Mouse (Mus musculus): ENCODE results near the gene Hspa8. TPM values are rescaled to one million over a fixed set of nuclear protein-coding genes. Genes with fewer than 3 reads are reported as not detected.

The Hspa8 gene
- total RNA-seq, 2 experiments from 2014 or later: 2,321 to 2,378 TPM

DNA sequence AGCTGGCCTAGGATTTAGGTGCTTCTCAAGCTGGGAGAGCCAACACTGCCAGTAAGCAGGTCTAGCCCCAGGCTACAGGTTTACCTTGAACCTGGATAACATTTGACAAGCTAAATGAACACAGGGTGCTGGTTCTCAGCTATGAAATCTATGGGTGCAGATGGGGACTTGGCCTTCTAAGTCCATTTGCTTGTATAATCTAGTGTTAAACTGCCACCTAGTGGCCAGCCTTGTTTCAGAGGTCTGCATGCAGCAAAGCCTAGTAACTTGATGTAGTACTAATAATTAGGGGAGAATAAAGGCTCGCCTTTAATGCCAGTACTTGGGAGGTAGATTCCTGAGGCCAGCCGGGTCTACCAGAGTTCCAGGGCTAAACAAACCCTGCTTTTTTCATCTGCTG lies 4.5 kb downstream of the Hspa8 start:
- TF ChIP-seq CTCF (IDR thresholded peaks at IDR 0.05): peak; percentile 62
- peak; percentile 54 to 59 for DNase-seq (ENCODE audit: extremely low spot score in 1 of 2, low spot score in 2 of 2)
- peak overlapping the region; percentile 23; the same call in 1 of the 2 replicates for H3K4me3 ChIP-seq
- no peak overlapping the region for H3K27ac ChIP-seq
- intact Hi-C loops (cut with DNase I): no loop called here

DNA sequence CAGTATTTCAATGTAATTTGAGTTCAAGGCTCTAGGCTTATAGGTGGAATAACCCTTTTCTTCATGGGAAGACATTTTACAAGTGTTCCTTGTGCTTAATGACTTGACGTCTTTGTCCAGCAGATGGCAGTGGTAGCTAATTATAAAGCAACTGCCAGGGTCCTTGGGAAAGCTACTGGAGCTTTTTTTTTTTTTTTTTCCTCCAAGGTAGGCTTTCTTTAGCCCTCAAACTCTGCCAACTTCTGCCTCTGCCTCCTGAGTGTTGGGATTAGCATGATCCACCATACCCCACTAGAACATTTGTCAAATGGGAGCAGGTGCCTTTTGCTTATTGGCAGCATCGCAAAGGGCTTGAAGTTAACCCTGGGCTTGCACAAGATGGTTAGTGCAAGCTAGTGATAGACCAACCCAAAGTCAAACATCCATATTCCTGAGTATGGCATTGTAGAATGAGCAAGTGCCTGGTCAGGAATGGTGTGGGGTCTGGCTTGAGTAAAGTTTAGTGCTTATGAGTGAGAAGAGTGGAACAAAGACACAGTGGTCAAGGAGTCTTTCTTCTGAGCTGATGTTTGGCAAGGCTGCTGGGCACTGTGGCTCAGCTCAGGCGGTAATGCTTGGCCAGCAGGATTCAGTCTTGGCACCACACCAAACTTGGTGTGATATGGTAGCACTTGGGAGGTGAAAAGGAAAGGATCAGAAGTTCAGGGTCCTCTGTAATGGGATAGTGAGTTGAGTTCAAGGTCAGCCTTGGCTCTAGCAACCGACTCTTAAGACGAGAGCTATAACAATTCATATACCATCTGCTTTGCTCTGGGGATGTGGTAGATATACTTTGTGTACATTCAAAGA lies 5.9 kb downstream of the Hspa8 start:
- intact Hi-C loops (cut with DNase I): no loop called here
- TF ChIP-seq CTCF (IDR thresholded peaks at IDR 0.05): peak; percentile 41
- no peak overlapping the region for H3K4me3 ChIP-seq
- no peak overlapping the region for H3K27ac ChIP-seq
- no peak for DNase-seq (ENCODE audit: extremely low spot score in 1 of 2, low spot score in 2 of 2)

DNA sequence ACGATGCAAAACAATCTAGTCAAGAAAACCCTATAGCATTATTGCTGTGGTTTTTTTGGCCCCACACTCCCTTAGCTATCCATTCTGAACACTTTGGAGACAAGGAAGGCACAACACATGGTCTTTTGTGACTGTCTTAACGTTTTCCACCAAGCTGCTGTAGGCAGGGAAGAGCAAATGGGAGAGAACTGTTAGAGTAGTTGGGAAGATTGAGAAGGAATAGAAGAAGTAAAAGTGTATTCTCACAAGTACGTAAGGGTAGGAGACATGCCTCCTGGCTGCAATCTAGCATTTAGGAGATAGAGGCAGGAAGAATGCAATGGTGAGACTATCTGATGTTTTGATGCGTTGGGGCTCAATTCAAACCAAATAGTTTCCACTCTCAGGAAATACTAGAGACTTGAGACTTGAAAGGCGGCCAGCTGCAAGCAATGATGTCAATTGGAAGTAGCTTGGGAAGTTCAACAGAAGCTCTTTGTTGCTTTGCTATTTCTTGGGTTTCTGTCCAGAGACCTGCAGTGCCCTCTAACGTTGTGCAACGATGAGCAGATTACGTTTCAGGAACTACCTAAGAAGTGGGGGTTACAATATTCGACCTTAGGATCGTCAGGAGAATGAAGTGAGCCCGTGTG lies 6.6 kb downstream of the Hspa8 start:
- DNase-seq (ENCODE audit: extremely low spot score in 1 of 2, low spot score in 2 of 2): no peak
- Histone ChIP-seq H3K4me3 (no peak overlapping the region), H3K27ac (no peak overlapping the region)
- intact Hi-C loops (cut with DNase I): no loop called here
- TF ChIP-seq CTCF (IDR thresholded peaks at IDR 0.05): no peak; the same call in 1 of the 2 replicates

DNA sequence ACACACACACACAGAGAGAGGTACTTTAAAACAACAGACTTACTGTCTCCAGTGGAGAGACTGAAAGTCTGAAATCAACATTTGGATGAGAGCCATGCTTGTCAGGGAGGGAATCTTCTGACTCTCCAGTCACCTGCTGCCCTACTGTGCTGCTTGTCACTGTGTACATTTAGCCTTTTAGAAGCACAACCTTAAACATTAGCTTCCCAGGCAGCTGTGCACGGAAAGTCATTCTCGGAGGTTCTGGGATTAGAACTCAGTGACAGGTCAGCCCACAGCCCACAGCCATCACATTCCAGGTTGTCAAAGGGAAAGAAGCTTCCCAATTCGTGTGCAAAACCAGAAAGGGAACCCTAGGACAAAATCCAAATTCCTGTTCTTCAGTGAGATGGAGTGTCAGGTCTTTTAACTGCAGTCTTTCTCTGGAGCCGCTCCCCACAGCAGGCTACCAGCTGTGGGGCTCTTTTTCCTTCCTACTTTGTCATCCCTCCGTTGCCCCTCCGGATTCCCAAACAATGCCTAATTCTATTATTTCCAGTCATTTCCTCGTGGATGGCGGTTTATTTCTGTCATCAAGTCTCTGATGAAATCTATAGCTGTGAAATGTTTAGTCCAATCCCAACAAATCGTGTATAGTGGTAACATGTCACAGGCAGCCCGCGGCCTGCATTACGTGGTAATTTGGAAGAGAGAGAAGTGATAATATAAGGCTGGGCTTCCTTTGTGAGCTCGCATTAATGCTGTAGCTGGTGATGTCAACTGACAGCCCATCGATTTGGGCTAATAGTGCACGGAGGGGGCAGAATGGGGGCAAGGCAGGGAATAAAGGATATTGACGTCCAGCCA lies 7.5 kb downstream of the Hspa8 start:
- H3K4me3 ChIP-seq: no peak overlapping the region
- no peak for TF ChIP-seq CTCF (IDR thresholded peaks at IDR 0.05)
- H3K27ac ChIP-seq: no peak overlapping the region
- no peak for DNase-seq (ENCODE audit: extremely low spot score in 1 of 2, low spot score in 2 of 2)
- intact Hi-C loops (cut with DNase I): no loop called here

DNA sequence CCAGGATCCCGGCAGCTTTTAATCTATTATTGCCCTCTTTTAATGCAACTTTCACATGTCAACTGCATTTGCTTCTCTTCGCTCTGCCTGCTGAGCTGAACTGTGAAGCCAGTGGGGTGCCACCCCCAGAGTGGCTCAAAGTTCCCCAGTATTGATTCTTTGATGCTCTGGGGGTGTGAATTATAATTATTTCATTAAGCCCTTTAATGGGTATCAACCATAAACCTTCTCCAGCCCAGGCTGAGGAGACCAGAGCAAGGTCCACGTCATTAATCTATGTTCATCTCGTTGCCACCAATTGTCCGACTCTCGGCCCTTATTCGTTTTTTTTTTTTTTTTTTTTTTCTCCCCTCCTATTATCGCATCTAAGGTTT lies 8.1 kb downstream of the Hspa8 start:
- no peak for TF ChIP-seq CTCF (IDR thresholded peaks at IDR 0.05)
- intact Hi-C loops (cut with DNase I): no loop called here
- no peak overlapping the region for H3K27ac ChIP-seq

DNA sequence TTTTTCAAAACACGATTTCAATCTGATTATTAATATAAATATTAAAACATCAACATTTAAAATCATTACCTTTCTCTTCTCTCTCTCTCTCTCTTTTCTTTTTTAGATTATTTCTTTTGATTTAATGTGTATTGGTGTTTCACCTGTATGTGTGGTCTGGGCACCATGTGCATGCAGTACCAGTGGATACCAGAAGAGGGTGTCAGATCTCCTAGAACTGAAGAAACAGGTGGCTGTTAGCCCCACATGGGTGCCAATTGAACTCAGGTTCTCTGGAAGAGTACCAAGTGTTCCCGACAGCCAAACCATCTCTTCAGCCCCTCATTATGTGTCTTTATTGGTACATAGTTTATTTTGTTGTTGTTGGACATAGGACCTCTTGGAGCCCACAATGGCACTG lies 11.1 kb downstream of the Hspa8 start:
- H3K4me3 ChIP-seq: no peak overlapping the region
- no peak for DNase-seq (ENCODE audit: extremely low spot score in 1 of 2, low spot score in 2 of 2)
- intact Hi-C loops (cut with DNase I): no loop called here
- TF ChIP-seq CTCF (IDR thresholded peaks at IDR 0.05): peak; percentile 49
- no peak overlapping the region for H3K27ac ChIP-seq

More for the DNA sequence above, 8.1 kb downstream of the Hspa8 start:
- DNase-seq (ENCODE audit: extremely low spot score in 1 of 2, low spot score in 2 of 2): no peak
- H3K4me3 ChIP-seq: no peak overlapping the region

DNA sequence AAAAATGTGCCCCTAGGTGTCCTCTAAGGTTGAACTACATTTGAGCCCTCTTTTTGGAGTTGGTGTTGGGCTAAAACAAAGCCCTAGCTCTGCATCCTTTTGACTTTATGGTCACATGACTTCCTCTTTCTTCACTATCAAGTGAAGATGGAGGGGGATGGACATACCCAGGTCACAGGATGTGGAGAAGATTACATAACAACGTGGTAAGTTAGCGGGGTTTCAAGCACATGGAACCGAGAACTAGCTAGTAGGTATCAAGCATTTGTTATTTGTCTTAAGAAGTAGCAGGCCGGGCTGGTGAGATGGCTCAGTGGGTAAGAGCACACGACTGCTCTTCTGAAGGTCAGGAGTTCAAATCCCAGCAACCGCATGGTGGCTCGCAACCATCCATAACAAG lies 13.3 kb downstream of the Hspa8 start:
- no peak for DNase-seq (ENCODE audit: extremely low spot score in 1 of 2, low spot score in 2 of 2)
- intact Hi-C loops (cut with DNase I): no loop called here
- TF ChIP-seq CTCF (IDR thresholded peaks at IDR 0.05): no peak
- Histone ChIP-seq H3K27ac (no peak overlapping the region), H3K4me3 (no peak overlapping the region)

DNA sequence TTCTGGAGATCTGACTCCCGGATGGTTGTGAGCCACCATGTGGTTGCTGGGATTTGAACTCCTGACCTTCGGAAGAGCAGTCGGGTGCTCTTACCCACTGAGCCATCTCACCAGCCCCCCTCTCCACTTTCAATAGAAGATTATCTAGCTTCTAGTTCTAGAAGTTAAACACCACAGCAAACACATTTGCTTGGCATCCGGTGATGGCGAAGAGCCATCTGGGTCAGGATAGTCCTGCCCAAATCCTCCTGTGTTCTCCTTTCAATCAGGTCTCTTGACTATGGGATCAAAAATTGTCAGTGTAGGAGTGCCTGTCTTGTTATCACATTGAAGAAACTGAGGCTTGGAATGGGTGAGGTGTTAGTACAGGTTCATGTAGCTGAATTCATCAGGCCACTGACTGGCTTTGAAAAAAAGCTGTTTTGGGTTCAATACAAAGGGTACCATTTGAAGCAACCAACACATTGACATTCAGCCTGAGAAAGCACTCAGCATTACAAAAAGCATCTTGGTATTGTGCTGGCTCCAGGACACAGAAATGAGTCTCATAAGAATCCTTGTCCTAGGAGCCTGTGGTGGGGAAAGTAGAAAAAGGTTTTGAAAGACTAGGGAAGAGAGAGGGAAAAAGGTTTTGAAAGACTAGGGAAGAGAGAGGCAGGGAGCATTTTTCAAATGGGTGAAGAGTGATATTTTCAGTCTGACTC lies 16.7 kb downstream of the Hspa8 start:
- intact Hi-C loops (cut with DNase I): no loop called here
- no peak for TF ChIP-seq CTCF (IDR thresholded peaks at IDR 0.05)
- Histone ChIP-seq H3K27ac (peak overlapping the region; percentile 13; the same call in 1 of the 2 replicates), H3K4me3 (no peak overlapping the region)
- no peak for DNase-seq (ENCODE audit: extremely low spot score in 1 of 2, low spot score in 2 of 2)

DNA sequence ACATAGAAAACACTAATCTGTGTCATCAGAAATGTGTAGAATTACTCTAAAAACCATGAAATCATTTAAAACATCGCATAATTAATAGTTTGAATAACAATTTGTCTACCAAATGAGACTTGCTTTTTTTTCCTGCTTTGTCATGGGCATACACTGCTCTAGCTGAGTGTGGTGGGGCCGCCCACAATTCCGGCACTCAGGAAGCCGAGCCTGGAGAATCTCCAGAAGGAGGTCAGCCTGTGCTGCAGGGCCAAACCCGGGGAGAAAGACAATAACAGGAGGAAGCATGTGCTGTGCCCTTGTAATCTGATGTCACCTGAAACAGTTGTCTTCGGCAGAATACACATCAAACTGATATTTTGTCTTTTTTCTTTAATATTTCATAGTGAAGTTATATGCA lies 24.8 kb downstream of the Hspa8 start:
- no peak overlapping the region for H3K27ac ChIP-seq
- intact Hi-C loops (cut with DNase I): no loop called here
- DNase-seq (ENCODE audit: extremely low spot score in 1 of 2, low spot score in 2 of 2): no peak
- no peak for TF ChIP-seq CTCF (IDR thresholded peaks at IDR 0.05)
- H3K4me3 ChIP-seq: no peak overlapping the region

DNA sequence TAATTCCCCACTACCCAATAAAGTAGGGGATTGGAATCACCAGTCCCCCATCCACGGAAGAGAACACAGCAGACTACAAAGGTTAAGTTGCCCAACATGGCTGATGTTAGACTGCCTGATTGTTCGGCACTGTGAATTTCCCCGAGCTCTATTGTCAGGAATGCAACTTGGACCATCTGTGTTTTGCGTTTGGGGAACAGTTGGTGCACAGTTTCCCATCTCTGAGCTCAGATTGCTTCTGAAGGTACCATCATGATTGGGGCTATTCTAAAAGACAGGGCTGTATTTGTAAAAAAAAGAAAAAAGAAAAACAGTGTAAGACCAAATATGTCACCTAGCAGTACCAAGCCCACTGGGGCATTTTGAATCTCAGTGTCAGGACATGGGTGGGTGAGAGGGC lies 26.6 kb downstream of the Hspa8 start:
- intact Hi-C loops (cut with DNase I): no loop called here
- Histone ChIP-seq H3K4me3 (no peak overlapping the region), H3K27ac (no peak overlapping the region)
- DNase-seq (ENCODE audit: extremely low spot score in 1 of 2, low spot score in 2 of 2): no peak
- no peak for TF ChIP-seq CTCF (IDR thresholded peaks at IDR 0.05)

DNA sequence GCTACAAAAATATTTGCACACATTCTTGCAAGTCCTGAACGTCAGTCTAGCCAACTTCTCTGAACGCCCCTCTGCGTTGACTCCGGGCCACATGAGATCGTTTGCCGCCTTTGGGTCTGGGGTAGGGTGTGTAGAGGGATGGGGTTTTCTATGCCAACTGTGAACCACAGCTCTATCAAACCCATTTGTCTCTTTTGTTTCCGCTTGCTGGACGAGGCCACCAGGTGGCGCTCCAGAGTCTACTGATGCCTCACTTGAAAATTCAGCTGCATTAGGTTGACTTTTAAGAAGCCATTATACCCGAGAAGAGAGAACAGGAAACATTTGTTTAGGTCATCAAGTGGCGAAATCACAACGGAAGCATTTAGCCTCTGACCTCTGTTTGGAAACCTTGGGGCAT lies 33.8 kb downstream of the Hspa8 start:
- DNase-seq (ENCODE audit: extremely low spot score in 1 of 2, low spot score in 2 of 2): peak; percentile 72 to 83
- intact Hi-C loops (cut with DNase I): loop anchor here (1.0 to 5.0 kb wide), 2 partner anchors 148 to 358 kb away; no protein-coding TSS in a partner anchor
- TF ChIP-seq CTCF (IDR thresholded peaks at IDR 0.05): peak; percentile 87
- Histone ChIP-seq H3K4me3 (no peak overlapping the region), H3K27ac (no peak overlapping the region)
